Mouse (Mus musculus) lung, postnatal 14 days (tissue): ENCODE measurements around the gene Fez1.

ENCODE experiments used
- DNase-seq: peaks from one replicate; pipeline ENCODE4 v3.0.0; 2021

The Fez1 gene

GRCm38 (mm10) chr9:36846346-36846745 lies 24.7 kb downstream of the Fez1 start:
- no peak for DNase-seq

GRCm38 (mm10) chr9:36848661-36849060 lies 27.0 kb downstream of the Fez1 start:
- no peak for DNase-seq

- DNase-seq = no peak
Measured at GRCm38 (mm10) chr9:36850091-36850490, 28.4 kb downstream of the Fez1 start.

DNA sequence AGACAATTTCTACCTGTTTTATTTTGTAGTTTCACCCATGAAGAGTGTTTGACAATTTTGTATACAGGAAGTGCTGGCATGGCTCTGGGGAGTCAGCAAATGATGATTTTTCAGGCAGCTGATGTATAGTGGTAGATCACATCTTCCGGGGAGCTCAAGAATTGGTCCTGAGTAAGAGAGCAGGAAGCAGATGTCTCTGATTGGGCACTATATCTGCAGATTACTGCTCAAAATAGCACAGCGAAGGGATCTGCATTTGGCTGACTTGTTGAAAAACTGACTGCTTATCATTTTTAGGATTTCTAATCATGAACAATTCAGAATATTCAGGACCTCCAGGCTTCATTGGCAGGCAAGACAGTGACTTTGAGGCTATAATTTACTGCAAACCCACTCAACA lies 30.5 kb downstream of the Fez1 start:
- DNase-seq = no peak

GRCm38 (mm10) chr9:36856351-36856750 lies 34.7 kb downstream of the Fez1 start:
- DNase-seq = no peak

- no peak for DNase-seq
Measured at GRCm38 (mm10) chr9:36857476-36858117, 35.9 kb downstream of the Fez1 start.

- DNase-seq = no peak
Measured at GRCm38 (mm10) chr9:36858677-36859076, 37.0 kb downstream of the Fez1 start.

GRCm38 (mm10) chr9:36862576-36862975 lies 40.9 kb downstream of the Fez1 start:
- no peak for DNase-seq

DNA sequence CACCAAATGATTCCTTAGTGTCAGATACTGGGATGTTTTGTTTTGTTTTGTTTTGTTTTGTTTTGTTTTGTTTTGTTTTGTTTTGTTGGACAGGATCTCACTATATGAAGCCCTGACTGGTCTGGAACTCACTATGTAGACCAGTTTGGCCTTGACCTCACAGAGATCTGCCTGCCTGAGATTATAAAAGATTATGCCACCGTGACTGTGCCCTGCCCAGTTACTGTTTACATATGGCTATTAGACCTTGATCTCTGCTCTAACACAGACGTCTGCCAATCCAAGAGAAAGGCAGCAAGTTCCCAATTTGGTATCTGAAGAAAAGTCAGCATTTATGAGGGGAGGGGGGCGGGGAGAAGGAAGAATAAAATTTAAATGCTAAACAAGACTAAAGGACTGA lies 42.0 kb downstream of the Fez1 start:
- DNase-seq = no peak

- no peak for DNase-seq
Measured at GRCm38 (mm10) chr9:36864862-36865813, 43.5 kb downstream of the Fez1 start.

DNA sequence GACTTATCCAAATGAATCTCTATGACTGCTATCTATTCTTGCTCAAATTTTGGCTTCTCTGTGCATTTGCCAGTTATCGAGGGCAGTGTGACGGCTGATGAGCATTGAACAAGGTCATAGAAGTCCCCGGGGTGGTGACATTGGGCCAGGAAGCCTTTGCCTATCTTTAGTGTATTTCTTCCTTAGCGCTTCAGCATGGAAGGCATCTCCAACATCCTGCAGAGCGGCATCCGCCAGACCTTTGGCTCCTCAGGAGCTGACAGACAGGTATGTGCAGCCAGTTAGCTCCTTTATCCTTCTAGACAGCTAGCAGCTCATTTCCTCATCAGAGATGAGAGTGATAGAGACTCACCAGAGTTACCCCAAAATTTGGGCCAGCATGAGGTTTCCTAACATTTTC lies 47.0 kb downstream of the Fez1 start:
- DNase-seq = no peak

- DNase-seq = no peak
Measured at GRCm38 (mm10) chr9:36870263-36870662, 48.6 kb downstream of the Fez1 start.

- DNase-seq = no peak
Measured at GRCm38 (mm10) chr9:36873796-36874195, 52.1 kb downstream of the Fez1 start.

- DNase-seq = no peak
Measured at GRCm38 (mm10) chr9:36876313-36876712, 54.6 kb downstream of the Fez1 start.

- no peak for DNase-seq
Measured at GRCm38 (mm10) chr9:36876787-36877186, 55.1 kb downstream of the Fez1 start.

- DNase-seq = no peak
Measured at GRCm38 (mm10) chr9:36881615-36882014, 60.0 kb downstream of the Fez1 start.

GRCm38 (mm10) chr9:36882034-36882745 lies 60.5 kb downstream of the Fez1 start:
- DNase-seq = no peak

DNA sequence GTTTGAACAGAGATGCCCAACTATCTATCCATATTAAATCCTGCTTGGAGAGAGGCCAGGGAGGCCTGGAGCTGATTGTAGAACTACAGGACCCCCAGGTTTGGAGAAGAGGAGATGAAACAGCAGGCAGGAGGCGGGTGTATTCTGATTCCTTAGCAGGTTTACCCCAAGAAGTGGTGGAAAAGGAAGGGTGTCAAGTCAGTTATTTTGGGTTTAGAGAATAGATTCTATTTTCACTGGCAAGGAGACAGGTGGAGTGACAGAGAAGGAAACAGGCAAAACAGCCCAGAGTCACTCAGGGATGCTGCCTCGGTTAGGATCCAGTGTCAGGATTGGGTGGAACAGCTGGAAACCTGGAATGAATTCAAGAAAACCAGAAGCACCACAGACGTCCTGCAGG lies 61.9 kb downstream of the Fez1 start:
- DNase-seq = no peak

DNA sequence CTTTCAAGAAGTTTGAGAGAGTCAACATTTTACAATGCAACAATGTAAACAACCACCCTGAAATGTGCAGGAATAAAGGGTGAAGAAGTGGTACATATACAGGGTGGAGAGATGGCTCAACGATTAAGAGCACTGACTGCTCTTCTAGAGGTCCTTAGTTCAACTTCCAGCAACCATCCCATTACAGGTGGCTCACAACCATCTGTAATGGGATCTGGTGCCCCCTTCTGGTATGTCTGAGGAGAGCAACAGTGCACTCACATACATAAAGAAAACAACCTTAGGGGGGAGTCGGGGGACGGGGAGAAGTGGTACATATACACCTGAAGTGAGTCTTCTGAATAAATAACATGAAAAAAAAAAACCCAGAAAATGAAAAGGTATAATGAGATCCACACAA lies 63.6 kb downstream of the Fez1 start:
- DNase-seq = peak; percentile 20

GRCm38 (mm10) chr9:36890552-36890951 lies 68.9 kb downstream of the Fez1 start:
- peak; percentile 52 for DNase-seq

DNA sequence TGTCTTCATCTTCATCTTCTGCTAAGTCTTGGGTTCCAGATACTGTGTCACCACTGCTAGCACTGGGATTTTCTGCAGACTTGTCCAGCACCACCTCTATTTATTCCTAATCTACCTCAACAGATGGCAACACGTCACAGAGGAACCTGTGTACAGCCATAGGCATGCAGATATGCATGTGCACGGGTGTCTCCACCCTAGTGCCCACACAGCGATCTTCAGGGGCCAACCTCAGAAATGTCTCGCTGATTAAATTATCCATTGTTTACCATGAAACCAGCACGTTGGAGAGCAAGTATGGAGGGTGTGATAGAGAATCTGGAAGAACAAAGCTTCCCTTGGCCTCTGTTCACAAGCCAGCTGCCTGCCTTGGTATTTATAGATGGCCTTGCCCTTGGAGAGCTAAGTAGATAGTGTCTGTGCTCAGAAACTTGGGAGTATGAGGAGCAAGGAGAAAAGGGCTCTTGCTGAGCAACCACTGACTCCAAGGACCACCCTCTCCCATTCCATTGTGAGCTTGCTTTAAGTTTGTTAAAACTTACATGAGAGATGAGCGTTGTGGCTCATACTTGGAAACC lies 71.8 kb downstream of the Fez1 start:
- DNase-seq = no peak

GRCm38 (mm10) chr9:36894242-36894641 lies 72.6 kb downstream of the Fez1 start:
- no peak for DNase-seq

GRCm38 (mm10) chr9:36895009-36895693 lies 73.5 kb downstream of the Fez1 start:
- DNase-seq = peak; percentile 62
